Comparison of ENCODE assay signal across 25 mouse cellular contexts in genomic region chr8:8736826-8737225, GRCm38 (mm10). TPM values are rescaled to one million over a fixed set of nuclear protein-coding genes. Genes with fewer than 3 reads are reported as not detected.
A peak's percentile ranks its signal among the peaks of the same experiment; 100 is the strongest.
DNase-seq lines count a peak whose midpoint lies in the region; ATAC-seq lines count a peak whose summit lies in the region.
"Had no signal": no experiment of that assay in that cellular context is flagged by ENCODE, and none has a peak within 500 bp of the region (broad histone marks: within the 10 kb centered on the region; RNA-seq: fewer than 3 reads in every experiment).

No protein-coding gene starts in this region.

- peak overlapping the region; percentile 24; the same call in 1 of the 2 replicates for H3K4me2 ChIP-seq in limb, embryonic 12.5 days
- H3K4me2 ChIP-seq in limb, embryonic 13.5 days (replicated peaks), result peak overlapping the region; percentile 37
- H3K4me2 ChIP-seq in midbrain, embryonic 16.5 days (ENCODE audit: low read length), result no peak overlapping the region
- H3K4me2 ChIP-seq: embryonic facial prominence, embryonic 12.5 days; heart, embryonic 13.5 days; hindbrain, embryonic 13.5 days; liver, embryonic 11.5 days; midbrain, embryonic 12.5 days; neural tube, embryonic 15.5 days; stomach, embryonic 15.5 days had no signal

- H3K9me3 ChIP-seq in limb, embryonic 12.5 days, result no peaks in the 10 kb centered on the region
- H3K9me3 ChIP-seq in limb, embryonic 10.5 days (replicated peaks), result no peaks in the 10 kb centered on the region
- H3K9me3 ChIP-seq in limb, embryonic 13.5 days, result no peaks in the 10 kb centered on the region
- H3K9me3 ChIP-seq in midbrain, embryonic 16.5 days (replicated peaks; ENCODE audit: control insufficient read depth, low read length, poor library complexity, severe bottlenecking), result no peaks in the 10 kb centered on the region
- H3K9me3 ChIP-seq: embryonic facial prominence, embryonic 12.5 days; heart, embryonic 13.5 days; hindbrain, embryonic 13.5 days; megakaryocyte, embryonic 14.5 days; midbrain, embryonic 12.5 days; neural tube, embryonic 15.5 days; stomach, embryonic 15.5 days had no signal

- no peak overlapping the region for H3K9ac ChIP-seq in limb, embryonic 12.5 days (replicated peaks)
- H3K9ac ChIP-seq in limb, embryonic 13.5 days, result no peak overlapping the region
- no peak overlapping the region for H3K9ac ChIP-seq in midbrain, embryonic 16.5 days (ENCODE audit: low read depth, low read length)
- H3K9ac ChIP-seq: embryonic facial prominence, embryonic 12.5 days; heart, embryonic 13.5 days; hindbrain, embryonic 13.5 days; midbrain, embryonic 12.5 days; neural tube, embryonic 15.5 days; stomach, embryonic 15.5 days had no signal

- no peaks in the 10 kb centered on the region for H3K36me3 ChIP-seq in limb, embryonic 12.5 days
- H3K36me3 ChIP-seq in limb, embryonic 10.5 days, result no peaks in the 10 kb centered on the region
- H3K36me3 ChIP-seq in limb, embryonic 13.5 days, result no peaks in the 10 kb centered on the region
- no peaks in the 10 kb centered on the region for H3K36me3 ChIP-seq in midbrain, embryonic 16.5 days (ENCODE audit: control insufficient read depth, insufficient read depth, low read length)
- H3K36me3 ChIP-seq: embryonic facial prominence, embryonic 12.5 days; heart, embryonic 13.5 days; hindbrain, embryonic 13.5 days; midbrain, embryonic 12.5 days; neural tube, embryonic 15.5 days; stomach, embryonic 15.5 days had no signal

- H3K27me3 ChIP-seq in limb, embryonic 12.5 days, result no peaks in the 10 kb centered on the region
- H3K27me3 ChIP-seq in limb, embryonic 10.5 days (ENCODE audit: low read depth, poor library complexity, severe bottlenecking), result no peaks in the 10 kb centered on the region
- no peaks in the 10 kb centered on the region for H3K27me3 ChIP-seq in limb, embryonic 13.5 days
- no peaks in the 10 kb centered on the region for H3K27me3 ChIP-seq in midbrain, embryonic 16.5 days (ENCODE audit: control insufficient read depth, insufficient read depth, low read depth, low read length)
- H3K27me3 ChIP-seq: embryonic facial prominence, embryonic 12.5 days; heart, embryonic 13.5 days; hindbrain, embryonic 13.5 days; megakaryocyte, embryonic 14.5 days; midbrain, embryonic 12.5 days; neural tube, embryonic 15.5 days; stomach, embryonic 15.5 days had no signal

- no peak overlapping the region for H3K4me3 ChIP-seq in limb, embryonic 12.5 days (replicated peaks)
- no peak overlapping the region for H3K4me3 ChIP-seq in limb, embryonic 10.5 days
- no peak overlapping the region for H3K4me3 ChIP-seq in limb, embryonic 13.5 days
- no peak overlapping the region for H3K4me3 ChIP-seq in midbrain, embryonic 16.5 days (ENCODE audit: low read depth, low read length)
- H3K4me3 ChIP-seq: embryonic facial prominence, embryonic 12.5 days; erythroblast, embryonic 14.5 days; heart, embryonic 13.5 days; hindbrain, embryonic 13.5 days; megakaryocyte, embryonic 14.5 days; midbrain, embryonic 12.5 days; neural tube, embryonic 15.5 days; stomach, embryonic 15.5 days had no signal

- peak; percentile 12 to 28 for DNase-seq in heart, adult 18-20 months
- DNase-seq in heart, postnatal 25 days (ENCODE audit: low spot score), result no peak
- no peak for DNase-seq in limb, embryonic 10.5 days (ENCODE audit: low spot score)
- DNase-seq: adrenal gland, adult 2 months; B cell, adult 2 months; cerebellum, adult 2 months; cerebellum, postnatal 25 days; kidney, postnatal 4 days; right cerebral cortex, postnatal 25 days had no signal

- intact Hi-C loops in heart, postnatal 25 days (cut with DNase I), result loop anchor here (2.0 to 5.0 kb wide), 2 partner anchors 80 to 258 kb away; no protein-coding TSS in a partner anchor

- 37% methylated on average over 8 of the region's 8 CpGs for WGBS in limb, embryonic 12.5 days
- 88% methylated on average over 8 of the region's 8 CpGs for WGBS in limb, embryonic 10.5 days
- WGBS in limb, embryonic 13.5 days, result 21% methylated on average over 8 of the region's 8 CpGs
- WGBS in midbrain, embryonic 16.5 days, result 88% methylated on average over 8 of the region's 8 CpGs

- ATAC-seq in limb, embryonic 12.5 days (ENCODE audit: insufficient number of reproducible peaks, insufficient read depth, low FRiP score, low TSS enrichment, low read depth), result peak; percentile 64
- ATAC-seq in limb, embryonic 13.5 days (ENCODE audit: low FRiP score, low read depth), result peak; percentile 79
- no peak for ATAC-seq in midbrain, embryonic 16.5 days
- ATAC-seq: activated CD4-positive, CD25-positive, alpha-beta regulatory T cell, adult 4 months; forebrain, embryonic 16.5 days; intestine, embryonic 16.5 days had no signal

- H3K27ac ChIP-seq in limb, embryonic 12.5 days, result peak overlapping the region; percentile 64
- no peak overlapping the region for H3K27ac ChIP-seq in limb, embryonic 10.5 days
- H3K27ac ChIP-seq in limb, embryonic 13.5 days, result peak overlapping the region; percentile 39; the same call in 1 of the 2 replicates
- H3K27ac ChIP-seq in midbrain, embryonic 16.5 days (ENCODE audit: low read length), result no peak overlapping the region
- H3K27ac ChIP-seq: embryonic facial prominence, embryonic 12.5 days; heart, embryonic 13.5 days; hindbrain, embryonic 13.5 days; kidney, postnatal 0 days; midbrain, embryonic 12.5 days; neural tube, embryonic 15.5 days; stomach, embryonic 15.5 days had no signal

- H3K4me1 ChIP-seq in limb, embryonic 12.5 days (replicated peaks), result peaks cover 20% of the 10 kb centered on the region
- 0 out of 2 replicates have a peak, but pooled peaks cover 4% of the 10 kb centered on the region for H3K4me1 ChIP-seq in limb, embryonic 10.5 days
- peaks cover 21% of the 10 kb centered on the region for H3K4me1 ChIP-seq in limb, embryonic 13.5 days
- no peaks in the 10 kb centered on the region for H3K4me1 ChIP-seq in midbrain, embryonic 16.5 days (ENCODE audit: control insufficient read depth, insufficient read depth, low read length)
- H3K4me1 ChIP-seq: embryonic facial prominence, embryonic 12.5 days; heart, embryonic 13.5 days; hindbrain, embryonic 13.5 days; megakaryocyte, embryonic 14.5 days; midbrain, embryonic 12.5 days; neural tube, embryonic 15.5 days had no signal

RNA-seq across cellular contexts. Expression of gene Arglu1, which starts 46.5 kb away (rescaled TPM):
- 10 to 100 TPM; 21.2 to 32.0 TPM for total RNA-seq in heart, adult 18-20 months (2021)
- total RNA-seq in heart, postnatal 25 days (2021), result 10 to 100 TPM; 29.4 to 30.4 TPM
- polyA plus RNA-seq in limb, embryonic 12.5 days (2016; fragmentation: Nextera tagmentation; extraction: Ambion mirVana), result 211 and 212 TPM in 2 replicates
- polyA plus RNA-seq in limb, embryonic 10.5 days (2016; fragmentation: Nextera tagmentation; extraction: Ambion mirVana), result 164 and 175 TPM in 2 replicates
- polyA plus RNA-seq in limb, embryonic 13.5 days (2015; fragmentation: Nextera tagmentation; extraction: Ambion mirVana), result 188 and 200 TPM in 2 replicates
- polyA plus RNA-seq in midbrain, embryonic 16.5 days (2015; fragmentation: Nextera tagmentation; extraction: Ambion mirVana), result 150 and 173 TPM in 2 replicates

Comparison
In these comparisons a context has a peak if more than half of its experiments do, and no peak if none do; other contexts are left out.
1. DNase-seq: peak in heart, adult 18-20 months (2 of 2); none in heart, postnatal 25 days (single experiment) and limb, embryonic 10.5 days (single experiment).
2. H3K27ac ChIP-seq: peak in limb, embryonic 12.5 days (single experiment) and limb, embryonic 13.5 days (single experiment); none in limb, embryonic 10.5 days (single experiment) and midbrain, embryonic 16.5 days (single experiment).